Mouse (Mus musculus): ENCODE results near the gene Mapk8ip2.

DNA sequence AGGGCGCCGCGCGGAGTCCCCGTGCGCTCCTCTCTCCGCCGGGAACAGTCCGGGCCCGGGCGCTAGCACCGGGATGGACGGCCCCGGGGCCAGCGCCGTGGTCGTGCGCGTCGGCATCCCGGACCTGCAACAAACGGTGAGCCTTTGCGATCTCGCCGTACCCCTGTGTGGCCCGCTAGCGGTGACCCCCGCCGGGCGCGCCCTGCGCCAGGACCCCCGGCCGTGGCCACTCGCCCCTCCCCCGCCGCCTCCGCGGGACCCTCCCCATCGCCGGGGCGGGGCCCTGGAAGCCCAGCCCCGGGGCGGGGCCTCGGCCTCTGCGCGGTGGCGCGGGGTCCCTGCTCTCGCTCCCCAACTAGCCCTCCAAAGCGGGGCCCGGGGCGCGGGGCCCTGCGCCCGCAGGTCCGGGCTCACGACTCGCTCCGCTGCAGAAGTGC lies 46.1 kb downstream of the Mapk8ip2 start:
- TF ChIP-seq POLR2A (IDR thresholded peaks at IDR 0.05; ENCODE audit: control insufficient read depth, extremely low read depth, insufficient read depth, low read length, poor library complexity) (no peak), CTCF (IDR thresholded peaks at IDR 0.05; ENCODE audit: borderline replicate concordance, control insufficient read depth, extremely low read depth, insufficient read depth, low read length, poor library complexity) (0 out of 2 replicates have a peak, but pooled peaks have one; percentile 10)
